Mouse (Mus musculus) liver, postnatal 0 days (tissue): ENCODE data around the gene Fcgrt. TPM values are rescaled to one million over a fixed set of nuclear protein-coding genes. Genes with fewer than 3 reads are reported as not detected.
"Not testable (repeated sequence)": the region's sequence is repeated elsewhere in the genome, so short reads cannot be mapped to it uniquely, and the experiment has no call there.

Experiments
- ATAC-seq: fragments of 200-750 bp; cut with Nextera tagmentation; 2 replicates; pipeline ENCODE4 v1.8.0; 2017; ENCODE audit warnings: mild to moderate bottlenecking, moderate library complexity
- DNase-seq: peaks from one replicate; pipeline ENCODE4 v3.0.0-alpha.2; 2016
- H3K27ac ChIP-seq: fragments of 300-500 bp; sonication (generic); 2 replicates; pipeline ENCODE4 v1.5.1; 2014; ENCODE audit warnings: antibody characterized with exemption, moderate library complexity, mild to moderate bottlenecking, low read depth
- H3K27me3 ChIP-seq: fragments of 300-500 bp; sonication (generic); 2 replicates; pipeline ENCODE4 v1.6.1; 2014; ENCODE audit warnings: low read length, control low read depth, mixed read lengths; ENCODE audit not compliant: insufficient read depth
- H3K36me3 ChIP-seq: fragments of 300-500 bp; sonication (generic); replicated peaks from 2 replicates; pipeline ENCODE4 v1.6.1; 2014; ENCODE audit warnings: mild to moderate bottlenecking, control low read depth, low read length, moderate library complexity, mixed read lengths; ENCODE audit not compliant: insufficient read depth
- H3K4me1 ChIP-seq: fragments of 300-500 bp; sonication (generic); 2 replicates; pipeline ENCODE4 v1.6.1; 2014; ENCODE audit warnings: antibody characterized with exemption, mild to moderate bottlenecking, control low read depth; ENCODE audit not compliant: insufficient read depth
- H3K4me2 ChIP-seq: fragments of 300-500 bp; sonication (generic); 2 replicates; pipeline ENCODE4 v1.6.1; 2014; ENCODE audit warnings: low read depth, mild to moderate bottlenecking, low read length, moderate library complexity, mixed read lengths
- H3K4me3 ChIP-seq: fragments of 300-500 bp; sonication (generic); 2 replicates; pipeline ENCODE4 v1.5.1; 2014; ENCODE audit warnings: low read depth, low read length
- H3K9ac ChIP-seq: fragments of 300-500 bp; sonication (generic); replicated peaks from 2 replicates; pipeline ENCODE4 v1.6.1; 2014; ENCODE audit warnings: mild to moderate bottlenecking, moderate library complexity
- H3K9me3 ChIP-seq: fragments of 300-500 bp; sonication (generic); 2 replicates; pipeline ENCODE4 v1.6.1; 2016; ENCODE audit warnings: mild to moderate bottlenecking, control low read depth, low read length, mixed read lengths
- CTCF ChIP-seq: sonication (generic); IDR thresholded peaks from 2 replicates; pipeline ENCODE4 v1.5.1; 2016; ENCODE audit warnings: antibody characterized with exemption, low read depth
- EP300 ChIP-seq: IDR thresholded peaks from 2 replicates; pipeline ENCODE4 v1.6.1; 2016; ENCODE audit warnings: antibody characterized with exemption, low read depth, mild to moderate bottlenecking
- WGBS: fragments of 180-500 bp; shearing (Covaris S2); extraction: QIAGEN DNeasy Blood & Tissue Kit; methylation state at CpG from one replicate; pipeline ENCODE4 v1.1.7; 2014; ENCODE audit not compliant: insufficient replicate concordance; 5-methylcytosine and 5-hydroxymethylcytosine counted together
- polyA plus RNA-seq: library from polyadenylated mRNA; unstranded; fragments of >200 nt; fragmentation: Nextera tagmentation; extraction: Ambion mirVana; gene quantifications from 2 replicates; pipeline ENCODE4 v1.2.1, GENCODE M21; 2015

The Fcgrt gene
- polyA plus RNA-seq: 150 and 154 TPM in 2 replicates

DNA sequence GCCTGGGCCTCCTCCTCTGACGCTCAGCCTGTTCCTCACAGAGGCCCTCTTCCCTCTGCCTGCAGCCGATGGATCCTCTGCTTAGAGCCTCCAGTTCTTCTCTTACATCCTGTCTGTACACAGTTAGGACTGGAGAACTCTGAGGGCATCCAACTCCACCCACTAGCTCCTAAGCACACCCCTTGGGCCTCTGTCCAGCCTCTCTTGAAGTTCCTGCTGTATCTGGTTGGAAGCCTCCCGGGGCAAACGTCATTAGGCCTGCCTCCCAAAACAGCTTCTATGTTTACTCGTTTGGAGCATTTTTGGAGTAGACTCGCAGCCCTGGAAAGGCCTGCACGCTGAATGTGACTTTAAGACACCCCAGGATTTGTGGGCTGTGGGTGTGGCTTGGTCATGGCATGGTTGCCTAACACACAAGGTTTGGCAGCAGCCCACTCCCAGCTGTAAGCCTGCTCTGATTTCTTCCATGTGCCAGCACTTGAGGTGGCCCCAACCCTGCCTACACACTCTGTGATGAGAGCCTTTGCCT is at the start of gene Fcgrt:
Gene Fcgrt (minus strand): TSS at position 200 of the 529 bp plus-strand sequence.
- Histone ChIP-seq H3K4me1 (peaks cover 15% of the 10 kb centered on the region), H3K4me3 (peak within 1 kb of the TSS; percentile 53), H3K9ac (peak within 1 kb of the TSS; percentile 70), H3K9me3 (no peaks in the 10 kb centered on the region), H3K27ac (peak within 1 kb of the TSS; percentile 91), H3K36me3 (no peaks in the 10 kb centered on the region), H3K27me3 (no peaks in the 10 kb centered on the region), H3K4me2 (peak within 1 kb of the TSS; percentile 75)
- 21% methylated on average over 7 of the region's 7 CpGs for WGBS
- DNase-seq (peak; percentile 80), ATAC-seq (peak; percentile 97)
- TF ChIP-seq EP300: no peak
- no peak for TF ChIP-seq CTCF

DNA sequence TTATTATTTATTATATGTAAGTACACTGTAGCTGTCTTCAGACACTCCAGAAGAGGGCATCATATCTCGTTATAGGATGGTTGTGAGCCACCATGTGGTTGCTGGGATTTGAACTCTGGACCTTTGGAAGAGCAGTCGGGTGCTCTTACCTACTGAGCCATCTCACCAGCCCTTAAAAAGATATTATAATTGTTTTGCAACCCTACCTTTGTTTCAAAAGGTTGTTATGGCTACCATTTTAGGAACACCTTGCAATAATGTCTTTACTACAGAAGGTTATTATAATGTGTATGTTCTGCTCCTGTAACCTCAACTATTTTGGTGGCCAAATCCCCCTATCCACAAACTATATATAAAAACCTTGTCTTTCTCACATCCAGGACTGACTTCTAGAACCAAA is 49.4 kb upstream of the Fcgrt start:
- not testable (repeated sequence) for H3K36me3 ChIP-seq, H3K9me3 ChIP-seq, H3K9ac ChIP-seq, ATAC-seq, DNase-seq, H3K4me3 ChIP-seq, H3K27me3 ChIP-seq, H3K27ac ChIP-seq
- Histone ChIP-seq H3K4me2 (peak overlapping the region; percentile 97), H3K4me1 (peaks cover 21% of the 10 kb centered on the region)
- 75% methylated on average over 2 of the region's 2 CpGs for WGBS

DNA sequence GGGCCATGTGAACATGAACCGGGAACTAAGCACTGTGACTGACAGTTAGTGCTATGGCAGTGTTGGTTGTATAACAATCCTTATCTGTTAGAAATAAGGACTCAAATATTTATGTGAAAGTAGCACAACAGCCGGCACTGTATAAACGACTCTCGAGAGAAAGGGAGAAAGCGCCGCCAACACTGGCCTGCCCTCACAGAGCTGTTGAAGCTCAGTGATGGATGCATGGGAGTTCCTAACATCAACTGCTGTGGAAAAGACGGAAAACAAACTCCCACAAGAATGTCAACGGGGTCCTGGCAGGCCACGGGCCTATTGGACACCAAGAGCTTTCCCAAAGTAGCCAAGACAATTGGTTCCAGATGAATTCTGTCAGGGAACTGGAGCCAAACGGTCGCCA is 47.7 kb upstream of the Fcgrt start:
- Histone ChIP-seq H3K27me3 (no peaks in the 10 kb centered on the region), H3K4me1 (peaks cover 26% of the 10 kb centered on the region), H3K4me3 (no peak overlapping the region), H3K9me3 (no peaks in the 10 kb centered on the region), H3K36me3 (peaks cover 4% of the 10 kb centered on the region), H3K4me2 (no peak overlapping the region), H3K9ac (no peak overlapping the region), H3K27ac (peak overlapping the region; percentile 22; the same call in 1 of the 2 replicates)
- no peak for DNase-seq
- TF ChIP-seq EP300: no peak
- TF ChIP-seq CTCF: no peak
- WGBS: 67% methylated on average over 11 of the region's 11 CpGs
- no peak for ATAC-seq

DNA sequence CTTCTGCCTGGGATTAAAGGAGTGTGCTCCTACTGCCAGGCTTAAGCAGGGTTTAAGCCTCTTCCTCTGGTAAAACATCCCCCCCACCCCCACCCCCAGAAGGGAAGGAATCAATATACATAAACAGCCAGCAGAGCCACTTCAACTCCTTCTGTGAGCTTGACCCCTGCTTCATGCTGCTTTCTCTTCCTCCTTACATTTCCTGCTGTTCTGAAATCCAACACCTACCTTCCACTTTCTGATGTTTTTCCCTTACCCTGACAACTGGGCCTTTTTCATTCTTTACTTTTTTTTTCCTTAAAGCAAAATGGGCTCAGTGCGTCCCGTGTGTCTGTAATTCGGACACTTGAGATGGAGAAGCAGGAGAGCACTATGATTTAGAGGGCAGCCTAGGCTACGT is 46.7 kb upstream of the Fcgrt start:
- no peaks in the 10 kb centered on the region for H3K27me3 ChIP-seq
- 0 out of 2 replicates have a peak overlapping the region, but pooled peaks have one; percentile 22 for H3K27ac ChIP-seq
- peaks cover 26% of the 10 kb centered on the region for H3K4me1 ChIP-seq
- TF ChIP-seq EP300 (no peak), CTCF (no peak)
- no peak overlapping the region for H3K4me2 ChIP-seq
- 76% methylated on average over 4 of the region's 4 CpGs for WGBS
- no peaks in the 10 kb centered on the region for H3K9me3 ChIP-seq
- DNase-seq (no peak), ATAC-seq (no peak)
- peaks cover 13% of the 10 kb centered on the region for H3K36me3 ChIP-seq
- no peak overlapping the region for H3K4me3 ChIP-seq
- H3K9ac ChIP-seq: no peak overlapping the region

DNA sequence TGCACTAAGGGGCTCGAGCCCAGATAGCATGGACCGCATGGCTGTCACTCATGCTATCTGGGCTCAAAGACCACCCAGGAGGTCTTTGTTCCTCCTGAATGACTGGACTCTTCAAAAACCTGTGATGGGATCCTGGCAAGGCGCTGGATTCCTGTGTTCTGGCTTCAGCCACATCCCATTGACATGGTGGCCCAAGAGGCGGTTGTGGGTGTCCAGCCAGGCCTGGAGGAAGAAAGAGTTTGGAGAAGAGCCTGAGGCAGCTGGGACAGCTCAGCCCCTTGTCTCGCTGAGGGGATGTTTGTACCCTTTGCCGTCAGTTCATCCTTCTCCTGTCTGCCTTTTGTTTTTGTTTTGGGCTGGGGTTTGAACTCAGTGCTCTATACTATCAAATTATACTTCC is 45.9 kb upstream of the Fcgrt start:
- TF ChIP-seq EP300 (no peak), CTCF (no peak)
- Histone ChIP-seq H3K4me3 (no peak overlapping the region), H3K9me3 (no peaks in the 10 kb centered on the region), H3K9ac (no peak overlapping the region), H3K27ac (no peak overlapping the region), H3K36me3 (peaks cover 20% of the 10 kb centered on the region), H3K27me3 (no peaks in the 10 kb centered on the region), H3K4me1 (peaks cover 20% of the 10 kb centered on the region), H3K4me2 (no peak overlapping the region)
- no peak for DNase-seq
- ATAC-seq: no peak
- 82% methylated on average over 6 of the region's 6 CpGs for WGBS

DNA sequence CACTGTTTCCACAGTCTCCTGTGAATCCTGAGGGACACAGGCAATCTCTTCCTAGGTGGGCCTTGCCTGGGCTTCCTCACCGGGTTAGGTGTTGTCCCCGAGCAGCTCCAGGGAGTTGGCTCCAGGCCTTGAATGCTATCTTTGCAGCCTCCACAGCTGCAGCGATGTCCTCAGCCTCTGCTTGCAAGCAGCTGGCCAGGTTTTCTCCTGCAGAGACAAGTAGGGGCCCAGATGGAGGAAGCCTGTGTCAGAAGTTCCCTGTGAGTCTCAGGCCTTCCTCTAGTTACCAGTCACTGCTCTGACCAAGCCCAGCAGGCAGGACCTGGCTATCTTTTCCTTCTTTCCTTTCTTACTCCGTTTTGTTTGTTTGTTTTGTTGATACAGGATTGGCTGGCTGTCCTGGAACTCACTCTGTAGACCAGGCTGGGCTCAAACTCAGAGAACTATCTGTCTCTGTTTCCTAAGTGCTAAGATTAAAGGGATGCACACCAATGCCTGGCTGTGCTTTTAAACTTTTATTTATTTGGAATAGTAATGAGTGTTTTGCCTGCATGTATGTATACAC is 45.0 kb upstream of the Fcgrt start:
- no peak for ATAC-seq
- no peaks in the 10 kb centered on the region for H3K9me3 ChIP-seq
- H3K4me2 ChIP-seq: no peak overlapping the region
- H3K36me3 ChIP-seq: peaks cover 29% of the 10 kb centered on the region
- peak overlapping the region; percentile 67 for H3K27ac ChIP-seq
- no peak overlapping the region for H3K9ac ChIP-seq
- WGBS: 58% methylated on average over 4 of the region's 4 CpGs
- DNase-seq: no peak
- peaks cover 18% of the 10 kb centered on the region for H3K4me1 ChIP-seq
- TF ChIP-seq CTCF (no peak), EP300 (no peak)
- no peak overlapping the region for H3K4me3 ChIP-seq
- H3K27me3 ChIP-seq: no peaks in the 10 kb centered on the region
